Mouse (Mus musculus): ENCODE data around the gene Lrmp. TPM values are rescaled to one million over a fixed set of nuclear protein-coding genes. Genes with fewer than 3 reads are reported as not detected.

Lrmp gene
- polyA plus RNA-seq, 1 experiment: not detected

- Histone ChIP-seq H3K4me3 (ENCODE audit: insufficient read depth, poor library complexity, severe bottlenecking) (peak overlapping the region; percentile 67), H3K79me3 (ENCODE audit: low read depth) (peaks cover 2% of the 10 kb centered on the region)
- TF ChIP-seq MAX (IDR thresholded peaks at IDR 0.05) (no peak), CEBPB (IDR thresholded peaks at IDR 0.05; ENCODE audit: low read depth) (peak; percentile 41)
Measured at GRCm38 (mm10) chr6:145211376-145212305, 96.2 kb downstream of the Lrmp start.

GRCm38 (mm10) chr6:145213916-145214315 lies 98.5 kb downstream of the Lrmp start:
- Histone ChIP-seq H3K79me3 (ENCODE audit: low read depth) (peaks cover 2% of the 10 kb centered on the region), H3K79me2 (ENCODE audit: control insufficient read depth, insufficient read depth) (no peaks in the 10 kb centered on the region), H3K27me3 (ENCODE audit: control insufficient read depth, insufficient read depth, insufficient read length) (no peaks in the 10 kb centered on the region), H3K4me3 (ENCODE audit: insufficient read depth, poor library complexity, severe bottlenecking) (no peak overlapping the region), H3K36me3 (ENCODE audit: control insufficient read depth, insufficient read depth) (peaks cover 32% of the 10 kb centered on the region), H3ac (ENCODE audit: control insufficient read depth, insufficient read length, low read depth) (no peak overlapping the region)
- TF ChIP-seq USF1 (IDR thresholded peaks at IDR 0.05; ENCODE audit: low read depth) (no peak), MYOD1 (IDR thresholded peaks at IDR 0.05; ENCODE audit: control insufficient read depth, insufficient read length, low read depth) (no peak), MYOG (IDR thresholded peaks at IDR 0.05; ENCODE audit: control insufficient read depth, extremely low read depth, insufficient read length) (no peak), CTCF (IDR thresholded peaks at IDR 0.05; ENCODE audit: control insufficient read depth, insufficient read depth, insufficient read length) (no peak), MAX (IDR thresholded peaks at IDR 0.05) (no peak), CEBPB (IDR thresholded peaks at IDR 0.05; ENCODE audit: low read depth) (no peak), FOSL1 (IDR thresholded peaks at IDR 0.05; ENCODE audit: insufficient read depth, low read length, poor library complexity, severe bottlenecking) (no peak)

More at GRCm38 (mm10) chr6:145211376-145212305, 96.2 kb downstream of the Lrmp start:
- no peaks in the 10 kb centered on the region for H3K79me2 ChIP-seq (ENCODE audit: control insufficient read depth, insufficient read depth)
- H3K27me3 ChIP-seq (ENCODE audit: control insufficient read depth, insufficient read depth, insufficient read length): no peaks in the 10 kb centered on the region
- peaks cover 9% of the 10 kb centered on the region for H3K36me3 ChIP-seq (ENCODE audit: control insufficient read depth, insufficient read depth)
- H3ac ChIP-seq (ENCODE audit: control insufficient read depth, insufficient read length, low read depth): peak overlapping the region; percentile 93

DNA sequence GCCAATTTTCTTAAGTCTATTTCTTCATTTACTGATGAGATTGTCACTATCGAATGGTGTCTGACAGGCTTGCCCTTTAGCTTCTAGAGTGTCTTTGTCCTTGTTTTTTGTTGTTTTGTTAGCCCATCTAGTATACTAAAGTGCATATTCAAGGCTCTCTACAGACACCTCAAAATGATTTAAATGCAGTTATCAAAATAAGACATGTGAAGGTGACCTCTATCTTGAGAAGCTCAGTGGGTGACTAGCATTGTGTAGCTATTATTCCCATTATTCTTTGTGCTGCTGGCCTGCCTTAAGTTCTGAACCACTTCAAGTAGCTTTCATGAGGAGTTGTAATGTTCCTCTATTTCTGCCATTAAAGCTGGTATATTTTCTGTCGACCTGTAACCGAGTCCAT lies 100.4 kb downstream of the Lrmp start:
- no peak for TF ChIP-seq MAX (IDR thresholded peaks at IDR 0.05)
- no peak for TF ChIP-seq CEBPB (IDR thresholded peaks at IDR 0.05; ENCODE audit: low read depth)
- no peak for TF ChIP-seq FOSL1 (IDR thresholded peaks at IDR 0.05; ENCODE audit: insufficient read depth, low read length, poor library complexity, severe bottlenecking)
- no peak for TF ChIP-seq USF1 (IDR thresholded peaks at IDR 0.05; ENCODE audit: low read depth)
- no peak for TF ChIP-seq MYOD1 (IDR thresholded peaks at IDR 0.05; ENCODE audit: control insufficient read depth, insufficient read length, low read depth)
- no peak for TF ChIP-seq CTCF (IDR thresholded peaks at IDR 0.05; ENCODE audit: control insufficient read depth, insufficient read depth, insufficient read length)
- TF ChIP-seq MYOG (IDR thresholded peaks at IDR 0.05; ENCODE audit: control insufficient read depth, extremely low read depth, insufficient read length): no peak
- H3K4me3 ChIP-seq (ENCODE audit: insufficient read depth, poor library complexity, severe bottlenecking): no peak overlapping the region
- no peaks in the 10 kb centered on the region for H3K27me3 ChIP-seq (ENCODE audit: control insufficient read depth, insufficient read depth, insufficient read length)
- H3ac ChIP-seq (ENCODE audit: control insufficient read depth, insufficient read length, low read depth): no peak overlapping the region
- no peaks in the 10 kb centered on the region for H3K79me2 ChIP-seq (ENCODE audit: control insufficient read depth, insufficient read depth)
- peaks cover 48% of the 10 kb centered on the region for H3K36me3 ChIP-seq (ENCODE audit: control insufficient read depth, insufficient read depth)
- peaks cover 2% of the 10 kb centered on the region for H3K79me3 ChIP-seq (ENCODE audit: low read depth)

DNA sequence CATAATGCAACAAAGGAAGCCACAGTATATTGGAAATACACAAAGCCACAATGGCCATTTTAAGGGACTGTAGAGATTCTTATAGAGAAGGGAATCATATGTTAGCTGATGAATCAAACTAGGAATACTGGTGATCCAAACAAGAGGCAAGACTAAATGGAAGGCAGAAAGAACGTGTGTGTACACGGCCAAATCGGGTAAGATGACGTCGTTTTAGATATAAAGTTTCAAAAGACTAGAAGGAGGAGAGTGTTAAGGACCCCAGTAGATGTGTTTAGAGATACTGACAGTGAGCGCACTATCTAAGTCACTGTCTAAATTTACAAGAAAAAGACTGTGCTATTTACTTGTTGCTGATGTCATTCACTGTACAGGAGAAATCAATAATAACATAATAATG lies 108.8 kb downstream of the Lrmp start:
- H3ac ChIP-seq (ENCODE audit: control insufficient read depth, insufficient read length, low read depth): no peak overlapping the region
- H3K36me3 ChIP-seq (ENCODE audit: control insufficient read depth, insufficient read depth): peaks cover 66% of the 10 kb centered on the region
- no peak overlapping the region for H3K4me3 ChIP-seq (ENCODE audit: insufficient read depth, poor library complexity, severe bottlenecking)
- H3K79me3 ChIP-seq (ENCODE audit: low read depth): peaks cover 7% of the 10 kb centered on the region
- TF ChIP-seq MYOG (IDR thresholded peaks at IDR 0.05; ENCODE audit: control insufficient read depth, extremely low read depth, insufficient read length): no peak
- TF ChIP-seq MYOD1 (IDR thresholded peaks at IDR 0.05; ENCODE audit: control insufficient read depth, insufficient read length, low read depth): no peak
- no peak for TF ChIP-seq MAX (IDR thresholded peaks at IDR 0.05)
- TF ChIP-seq FOSL1 (IDR thresholded peaks at IDR 0.05; ENCODE audit: insufficient read depth, low read length, poor library complexity, severe bottlenecking): no peak
- TF ChIP-seq USF1 (IDR thresholded peaks at IDR 0.05; ENCODE audit: low read depth): no peak
- no peak for TF ChIP-seq CEBPB (IDR thresholded peaks at IDR 0.05; ENCODE audit: low read depth)
- no peak for TF ChIP-seq CTCF (IDR thresholded peaks at IDR 0.05; ENCODE audit: control insufficient read depth, insufficient read depth, insufficient read length)
- H3K79me2 ChIP-seq (ENCODE audit: control insufficient read depth, insufficient read depth): peaks cover 33% of the 10 kb centered on the region
- no peaks in the 10 kb centered on the region for H3K27me3 ChIP-seq (ENCODE audit: control insufficient read depth, insufficient read depth, insufficient read length)

Other genes starting within 250 kb of the Lrmp start
- 100 TPM for gene Bcat1, start 39.5 kb upstream of the Lrmp start, polyA plus RNA-seq (2012; fragmentation: generic; extraction: Trizol)
- 0.25 TPM for gene Casc1, start 95.4 kb downstream of the Lrmp start, polyA plus RNA-seq (2012; fragmentation: generic; extraction: Trizol)
- 4.2 TPM for gene Etfrf1, start 95.5 kb downstream of the Lrmp start, polyA plus RNA-seq (2012; fragmentation: generic; extraction: Trizol)
- 17.8 TPM for gene Kras, start 134.6 kb downstream of the Lrmp start, polyA plus RNA-seq (2012; fragmentation: generic; extraction: Trizol)